Mouse (Mus musculus) lung, adult 2 months (tissue): ENCODE data around the gene Fndc3b.

Experiments used
- CTCF ChIP-seq: fragments of 200-500 bp; IDR thresholded peaks from 2 replicates; pipeline ENCODE4 v1.5.1; 2011; ENCODE audit warnings: mild to moderate bottlenecking, low read length, control low read depth; ENCODE audit not compliant: insufficient read depth
- POLR2A ChIP-seq: fragments of 200-500 bp; IDR thresholded peaks from 2 replicates; pipeline ENCODE4 v1.6.1; 2011; ENCODE audit warnings: low read depth, mild to moderate bottlenecking, control low read depth, low read length, borderline replicate concordance; ENCODE audit errors: extremely low read depth

- TF ChIP-seq POLR2A (no peak), CTCF (no peak)
Measured at GRCm38 (mm10) chr3:27691486-27692160, 19.5 kb downstream of the Fndc3b start.
